Mouse (Mus musculus) testis, adult 2 months (tissue): Measurements from ENCODE around the gene Ddb1.

ENCODE experiments used
- CTCF ChIP-seq: fragments of 200-500 bp; IDR thresholded peaks from 2 replicates; pipeline ENCODE4 v1.5.1; 2012; ENCODE audit warnings: low read depth, mild to moderate bottlenecking, inconsistent platforms, low read length, moderate library complexity; ENCODE audit not compliant: control insufficient read depth, insufficient read depth, insufficient replicate concordance
- POLR2A ChIP-seq: fragments of 200-500 bp; IDR thresholded peaks from 2 replicates; pipeline ENCODE4 v1.6.1; 2012; ENCODE audit warnings: low read depth, mild to moderate bottlenecking, inconsistent platforms, low read length, moderate library complexity; ENCODE audit not compliant: control insufficient read depth

DNA sequence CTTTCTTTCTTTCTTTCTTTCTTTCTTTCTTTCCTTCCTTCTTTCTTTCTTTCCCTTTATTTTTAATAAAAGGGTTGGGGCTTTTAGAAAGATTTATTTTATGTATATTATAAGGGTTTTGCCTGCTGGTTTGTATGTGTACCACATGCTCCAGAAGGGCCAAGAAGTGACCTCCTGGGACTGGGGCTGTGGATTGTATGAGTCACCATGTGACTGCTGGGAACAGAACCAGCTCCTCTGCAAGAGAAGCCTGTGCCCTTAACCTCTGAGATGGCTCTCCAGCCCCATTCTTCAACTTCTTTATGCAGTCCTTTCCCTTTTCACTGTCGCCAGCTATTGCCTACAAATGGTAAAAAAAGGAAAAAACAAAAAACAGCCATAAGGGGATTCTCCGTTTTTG lies 40.5 kb downstream of the Ddb1 start:
- no peak for TF ChIP-seq CTCF
- TF ChIP-seq POLR2A = no peak
